Mouse (Mus musculus) inflammation-experienced regulatory T-cells, adult 6 months (primary cell): ENCODE measurements around the gene Onecut1. TPM values are rescaled to one million over a fixed set of nuclear protein-coding genes. Genes with fewer than 3 reads are reported as not detected.

Experiments used
- ATAC-seq: one replicate; pipeline ENCODE4 v1.8.0; 2017
- polyA plus RNA-seq, 3 experiments: library from polyadenylated mRNA; unstranded; fragments of 100-300 nt; shearing (Covaris generic); gene quantifications; one replicate each; pipeline ENCODE4 v1.2.1; 2017

Gene Onecut1
- polyA plus RNA-seq, 3 experiments from 2014 or later, result not detected

- no peak for ATAC-seq
Observed at GRCm38 (mm10) chr9:74912619-74913376, 51.1 kb downstream of the Onecut1 start.

- no peak for ATAC-seq
Observed at GRCm38 (mm10) chr9:74915611-74916010, 53.9 kb downstream of the Onecut1 start.

- no peak for ATAC-seq
Observed at GRCm38 (mm10) chr9:74920450-74920849, 58.7 kb downstream of the Onecut1 start.

GRCm38 (mm10) chr9:74921422-74921821 is 59.7 kb downstream of the Onecut1 start:
- no peak for ATAC-seq

GRCm38 (mm10) chr9:74922884-74923283 is 61.2 kb downstream of the Onecut1 start:
- no peak for ATAC-seq

GRCm38 (mm10) chr9:74923291-74923977 is 61.7 kb downstream of the Onecut1 start:
- ATAC-seq, result no peak

- no peak for ATAC-seq
Observed at GRCm38 (mm10) chr9:74925220-74925769, 63.6 kb downstream of the Onecut1 start.

GRCm38 (mm10) chr9:74929981-74930423 is 68.3 kb downstream of the Onecut1 start:
- ATAC-seq, result no peak

GRCm38 (mm10) chr9:74930653-74931052 is 68.9 kb downstream of the Onecut1 start:
- no peak for ATAC-seq

GRCm38 (mm10) chr9:74935289-74935688 is 73.6 kb downstream of the Onecut1 start:
- ATAC-seq, result no peak

GRCm38 (mm10) chr9:74937761-74938160 is 76.0 kb downstream of the Onecut1 start:
- ATAC-seq, result no peak

- ATAC-seq, result no peak
Observed at GRCm38 (mm10) chr9:74938670-74939534, 77.2 kb downstream of the Onecut1 start.

Other genes starting within 250 kb of the Onecut1 start
- gene Fam214a, start 91.0 kb downstream of the Onecut1 start, polyA plus RNA-seq, result 10 to 100 TPM; 23.1 to 26.4 (median 23.5) TPM
- gene Arpp19, start 175.7 kb downstream of the Onecut1 start, polyA plus RNA-seq, result 100 to 1,000 TPM; 284 to 467 (median 368) TPM
- gene Myo5a, start 209.1 kb downstream of the Onecut1 start, polyA plus RNA-seq, result 10 to 100 TPM in 2 of 3 experiments, 1 to 10 TPM in 1; 9.3 to 11.4 (median 11.0) TPM